Mouse (Mus musculus): ENCODE results near the gene Abhd17b.

Abhd17b gene

GRCm38 (mm10) chr19:21731887-21732286 lies 78.9 kb downstream of the Abhd17b start:
- DNase-seq (ENCODE audit: low read depth) = no peak

GRCm38 (mm10) chr19:21733176-21733575 lies 80.2 kb downstream of the Abhd17b start:
- DNase-seq (ENCODE audit: low read depth) = no peak

GRCm38 (mm10) chr19:21734112-21734511 lies 81.1 kb downstream of the Abhd17b start:
- DNase-seq (ENCODE audit: low read depth) = no peak

All from c-Kit-positive CD71-positive TER-119-negative erythroid progenitor cells, embryonic 14.5 days (primary cell).